Mouse (Mus musculus): ENCODE results near the gene B4galt2. TPM values are rescaled to one million over a fixed set of nuclear protein-coding genes. Genes with fewer than 3 reads are reported as not detected.

The B4galt2 gene
- polyA plus RNA-seq, 1 experiment from 2014 or later = 24.8 TPM

- 93% methylated on average over 5 of the region's 5 CpGs for WGBS
- H3K27ac ChIP-seq (replicated peaks) = no peak overlapping the region
- DNase-seq (ENCODE audit: low spot score) = no peak
Observed at GRCm38 (mm10) chr4:117840821-117841220, 42.5 kb downstream of the B4galt2 start.

GRCm38 (mm10) chr4:117839366-117839765 lies 43.9 kb downstream of the B4galt2 start:
- Histone ChIP-seq H3K4me3 (no peak overlapping the region), H3K4me1 (peaks cover 18% of the 10 kb centered on the region), H3K36me3 (no peaks in the 10 kb centered on the region), H3K27ac (replicated peaks) (no peak overlapping the region), H3K27me3 (ENCODE audit: low read depth, poor library complexity, severe bottlenecking) (peaks cover 5% of the 10 kb centered on the region), H3K9me3 (replicated peaks) (no peaks in the 10 kb centered on the region)
- 80% methylated on average over 6 of the region's 6 CpGs for WGBS
- no peak for DNase-seq (ENCODE audit: low spot score)

More at GRCm38 (mm10) chr4:117840821-117841220, 42.5 kb downstream of the B4galt2 start:
- no peak overlapping the region for H3K4me3 ChIP-seq
- H3K27me3 ChIP-seq (ENCODE audit: low read depth, poor library complexity, severe bottlenecking) = no peaks in the 10 kb centered on the region
- no peaks in the 10 kb centered on the region for H3K9me3 ChIP-seq (replicated peaks)
- H3K36me3 ChIP-seq = no peaks in the 10 kb centered on the region
- peaks cover 3% of the 10 kb centered on the region for H3K4me1 ChIP-seq

GRCm38 (mm10) chr4:117837271-117837670 lies 46.0 kb downstream of the B4galt2 start:
- Histone ChIP-seq H3K27ac (replicated peaks) (peak overlapping the region; percentile 13; the same call in 1 of the 2 replicates), H3K4me1 (peaks cover 22% of the 10 kb centered on the region), H3K4me3 (0 out of 2 replicates have a peak overlapping the region, but pooled peaks have one; percentile 79), H3K36me3 (no peaks in the 10 kb centered on the region), H3K27me3 (ENCODE audit: low read depth, poor library complexity, severe bottlenecking) (peaks cover 23% of the 10 kb centered on the region), H3K9me3 (replicated peaks) (no peaks in the 10 kb centered on the region)
- no peak for DNase-seq (ENCODE audit: low spot score)
- 71% methylated on average over 4 of the region's 4 CpGs for WGBS

GRCm38 (mm10) chr4:117836204-117836767 lies 47.0 kb downstream of the B4galt2 start:
- peak; percentile 90 for DNase-seq (ENCODE audit: low spot score)
- WGBS = under 1% methylated on average over 48 of the region's 48 CpGs
- Histone ChIP-seq H3K27ac (replicated peaks) (peak overlapping the region; percentile 89), H3K36me3 (no peaks in the 10 kb centered on the region), H3K9me3 (replicated peaks) (no peaks in the 10 kb centered on the region), H3K27me3 (ENCODE audit: low read depth, poor library complexity, severe bottlenecking) (peaks cover 30% of the 10 kb centered on the region), H3K4me3 (peak overlapping the region; percentile 79), H3K4me1 (peaks cover 22% of the 10 kb centered on the region)

GRCm38 (mm10) chr4:117835531-117836111 lies 47.7 kb downstream of the B4galt2 start:
- Histone ChIP-seq H3K9me3 (replicated peaks) (no peaks in the 10 kb centered on the region), H3K4me1 (peaks cover 22% of the 10 kb centered on the region), H3K4me3 (peak overlapping the region; percentile 79), H3K27ac (replicated peaks) (peak overlapping the region; percentile 89), H3K36me3 (no peaks in the 10 kb centered on the region), H3K27me3 (ENCODE audit: low read depth, poor library complexity, severe bottlenecking) (peaks cover 37% of the 10 kb centered on the region)
- WGBS = under 1% methylated on average over 60 of the region's 60 CpGs
- no peak for DNase-seq (ENCODE audit: low spot score)

GRCm38 (mm10) chr4:117834845-117835530 lies 48.3 kb downstream of the B4galt2 start:
- no peaks in the 10 kb centered on the region for H3K36me3 ChIP-seq

GRCm38 (mm10) chr4:117834457-117834844 lies 48.8 kb downstream of the B4galt2 start, which contains the start of gene Slc6a9:
Slc6a9 (plus strand) TSS chr4:117834506.
- H3K27ac ChIP-seq (replicated peaks) = peak within 1 kb of the TSS; percentile 89
- WGBS = 21% methylated on average over 3 of the region's 3 CpGs
- H3K4me1 ChIP-seq = peaks cover 30% of the 10 kb centered on the region
- no peaks in the 10 kb centered on the region for H3K9me3 ChIP-seq (replicated peaks)
- no peak for DNase-seq (ENCODE audit: low spot score)
- no peaks in the 10 kb centered on the region for H3K36me3 ChIP-seq
- H3K27me3 ChIP-seq (ENCODE audit: low read depth, poor library complexity, severe bottlenecking) = peaks cover 43% of the 10 kb centered on the region
- H3K4me3 ChIP-seq = peak within 1 kb of the TSS; percentile 79

More at GRCm38 (mm10) chr4:117834845-117835530, 48.3 kb downstream of the B4galt2 start:
- H3K27ac ChIP-seq (replicated peaks) = peak overlapping the region; percentile 89
- peak; percentile 77 for DNase-seq (ENCODE audit: low spot score)
- peak overlapping the region; percentile 79 for H3K4me3 ChIP-seq
- no peaks in the 10 kb centered on the region for H3K9me3 ChIP-seq (replicated peaks)
- under 1% methylated on average over 36 of the region's 36 CpGs for WGBS
- peaks cover 25% of the 10 kb centered on the region for H3K4me1 ChIP-seq
- H3K27me3 ChIP-seq (ENCODE audit: low read depth, poor library complexity, severe bottlenecking) = peaks cover 43% of the 10 kb centered on the region

GRCm38 (mm10) chr4:117831920-117832691 lies 51.2 kb downstream of the B4galt2 start:
- Histone ChIP-seq H3K9me3 (replicated peaks) (no peaks in the 10 kb centered on the region), H3K27ac (replicated peaks) (no peak overlapping the region), H3K27me3 (ENCODE audit: low read depth, poor library complexity, severe bottlenecking) (peaks cover 43% of the 10 kb centered on the region), H3K4me1 (peaks cover 30% of the 10 kb centered on the region), H3K4me3 (no peak overlapping the region), H3K36me3 (no peaks in the 10 kb centered on the region)
- WGBS = 83% methylated on average over 9 of the region's 9 CpGs
- no peak for DNase-seq (ENCODE audit: low spot score)

- WGBS = 71% methylated on average over 2 of the region's 2 CpGs
- Histone ChIP-seq H3K4me3 (no peak overlapping the region), H3K27ac (replicated peaks) (no peak overlapping the region), H3K4me1 (peaks cover 27% of the 10 kb centered on the region), H3K27me3 (ENCODE audit: low read depth, poor library complexity, severe bottlenecking) (peaks cover 43% of the 10 kb centered on the region), H3K36me3 (no peaks in the 10 kb centered on the region), H3K9me3 (replicated peaks) (no peaks in the 10 kb centered on the region)
- DNase-seq (ENCODE audit: low spot score) = no peak
Observed at GRCm38 (mm10) chr4:117831499-117831898, 51.8 kb downstream of the B4galt2 start.

GRCm38 (mm10) chr4:117830801-117831200 lies 52.5 kb downstream of the B4galt2 start:
- peaks cover 26% of the 10 kb centered on the region for H3K4me1 ChIP-seq
- peak overlapping the region; percentile 1; the same call in 1 of the 2 replicates for H3K27ac ChIP-seq (replicated peaks)
- H3K27me3 ChIP-seq (ENCODE audit: low read depth, poor library complexity, severe bottlenecking) = peaks cover 43% of the 10 kb centered on the region
- H3K36me3 ChIP-seq = no peaks in the 10 kb centered on the region
- H3K9me3 ChIP-seq (replicated peaks) = no peaks in the 10 kb centered on the region
- WGBS = 93% methylated on average over 9 of the region's 9 CpGs
- no peak overlapping the region for H3K4me3 ChIP-seq
- DNase-seq (ENCODE audit: low spot score) = no peak

- H3K36me3 ChIP-seq = no peaks in the 10 kb centered on the region
- DNase-seq (ENCODE audit: low spot score) = peak; percentile 23
Observed at GRCm38 (mm10) chr4:117830124-117830551, 53.1 kb downstream of the B4galt2 start.

More at GRCm38 (mm10) chr4:117830124-117830551, 53.1 kb downstream of the B4galt2 start:
- 0 out of 2 replicates have a peak overlapping the region, but pooled peaks have one; percentile 3 for H3K27ac ChIP-seq (replicated peaks)
- WGBS = 16% methylated on average over 5 of the region's 5 CpGs
- no peaks in the 10 kb centered on the region for H3K9me3 ChIP-seq (replicated peaks)
- peak overlapping the region; percentile 31; the same call in 1 of the 2 replicates for H3K4me3 ChIP-seq
- H3K4me1 ChIP-seq = peaks cover 20% of the 10 kb centered on the region
- H3K27me3 ChIP-seq (ENCODE audit: low read depth, poor library complexity, severe bottlenecking) = peaks cover 43% of the 10 kb centered on the region

All from midbrain, embryonic 10.5 days (tissue).